In genomic region chr17:86170164-86170958, GRCm38 (mm10) we compare ENCODE assay signal across 7 mouse cellular contexts. TPM values are rescaled to one million over a fixed set of nuclear protein-coding genes. Genes with fewer than 3 reads are reported as not detected.
DNase-seq lines count a peak whose midpoint lies in the region; ATAC-seq and TF ChIP-seq lines count a peak whose summit lies in the region.

No protein-coding gene starts in this region.

- no peak for TF ChIP-seq POLR2A in lung, adult 2 months (IDR thresholded peaks at IDR 0.05; ENCODE audit: borderline replicate concordance, extremely low read depth, low read depth, low read length)
- TF ChIP-seq POLR2A in olfactory bulb, adult 2 months (IDR thresholded peaks at IDR 0.05; ENCODE audit: insufficient read depth, low read depth, low read length), result no peak

- DNase-seq in lung, adult 2 months, result no peak
- no peak for DNase-seq in lung, postnatal 10 days
- DNase-seq in forebrain, embryonic 14.5 days (ENCODE audit: low spot score), result no peak
- DNase-seq in limb, embryonic 10.5 days (ENCODE audit: low spot score), result no peak
- no peak for DNase-seq in left cerebral cortex, adult 18-20 months (ENCODE audit: low spot score in 2 of 2)
- no peak for DNase-seq in spleen, postnatal 36 days (ENCODE audit: low spot score in 2 of 2)

- peak overlapping the region; percentile 14 for H3K4me3 ChIP-seq in lung, adult 2 months (replicated peaks; ENCODE audit: extremely low read depth, low read depth, low read length)
- H3K4me3 ChIP-seq in forebrain, embryonic 14.5 days (ENCODE audit: low read depth, low read length), result peak overlapping the region; percentile 68
- 0 out of 2 replicates have a peak overlapping the region, but pooled peaks have one; percentile 84 for H3K4me3 ChIP-seq in limb, embryonic 10.5 days
- peak overlapping the region; percentile 36 for H3K4me3 ChIP-seq in olfactory bulb, adult 2 months (ENCODE audit: insufficient read depth, low read depth, low read length)

- no peaks in the 10 kb centered on the region for H3K9me3 ChIP-seq in forebrain, embryonic 14.5 days (replicated peaks; ENCODE audit: control insufficient read depth, low read length)
- H3K9me3 ChIP-seq in limb, embryonic 10.5 days (replicated peaks), result no peaks in the 10 kb centered on the region

- no peak overlapping the region for H3K27ac ChIP-seq in forebrain, embryonic 14.5 days (ENCODE audit: low read depth, low read length)
- H3K27ac ChIP-seq in limb, embryonic 10.5 days, result no peak overlapping the region
- H3K27ac ChIP-seq in olfactory bulb, adult 2 months (ENCODE audit: insufficient read depth, low read depth, low read length), result no peak overlapping the region

- WGBS in lung, adult 2 months, result 55% methylated on average over 9 of the region's 9 CpGs
- 63% methylated on average over 9 of the region's 9 CpGs for WGBS in forebrain, embryonic 14.5 days
- 70% methylated on average over 9 of the region's 9 CpGs for WGBS in limb, embryonic 10.5 days
- WGBS in olfactory bulb, adult 2 months, result 33% methylated on average over 9 of the region's 9 CpGs

- H3K4me2 ChIP-seq in forebrain, embryonic 14.5 days (ENCODE audit: low read length), result peak overlapping the region; percentile 82

- no peaks in the 10 kb centered on the region for H3K36me3 ChIP-seq in forebrain, embryonic 14.5 days (ENCODE audit: control insufficient read depth, insufficient read depth, low read length)
- H3K36me3 ChIP-seq in limb, embryonic 10.5 days, result peaks cover 15% of the 10 kb centered on the region

- ATAC-seq in forebrain, embryonic 14.5 days, result no peak

- no peaks in the 10 kb centered on the region for H3K27me3 ChIP-seq in forebrain, embryonic 14.5 days (replicated peaks; ENCODE audit: control insufficient read depth, insufficient read depth, low read length)
- H3K27me3 ChIP-seq in limb, embryonic 10.5 days (ENCODE audit: low read depth, poor library complexity, severe bottlenecking), result peaks cover 11% of the 10 kb centered on the region; the same call in 1 of the 2 replicates

- TF ChIP-seq CTCF in lung, adult 2 months (IDR thresholded peaks at IDR 0.05; ENCODE audit: insufficient read depth, low read length), result no peak
- no peak for TF ChIP-seq CTCF in olfactory bulb, adult 2 months (IDR thresholded peaks at IDR 0.05; ENCODE audit: insufficient read depth, low read depth, low read length)

- H3K4me1 ChIP-seq in lung, adult 2 months (ENCODE audit: control insufficient read depth, insufficient read depth, low read length), result no peaks in the 10 kb centered on the region; the same call in 1 of the 2 replicates
- peaks cover 9% of the 10 kb centered on the region for H3K4me1 ChIP-seq in forebrain, embryonic 14.5 days (ENCODE audit: control insufficient read depth, insufficient read depth, low read length)
- peaks cover 48% of the 10 kb centered on the region for H3K4me1 ChIP-seq in limb, embryonic 10.5 days
- peaks cover 28% of the 10 kb centered on the region for H3K4me1 ChIP-seq in olfactory bulb, adult 2 months (ENCODE audit: control insufficient read depth, insufficient read depth, low read length)

- H3K9ac ChIP-seq in forebrain, embryonic 14.5 days (ENCODE audit: low read length), result peak overlapping the region; percentile 84

RNA-seq across cellular contexts. Expression of gene Prkce, which starts 2.8 kb away (rescaled TPM):
- 9.8 and 13.5 TPM in 2 replicates for polyA plus RNA-seq in lung, adult 2 months (2012; rRNA removed)
- 16.9 and 26.1 TPM in 2 replicates for polyA plus RNA-seq in forebrain, embryonic 14.5 days (2014; fragmentation: Nextera tagmentation; extraction: Ambion mirVana)
- 4.3 and 4.9 TPM in 2 replicates for polyA plus RNA-seq in limb, embryonic 10.5 days (2016; fragmentation: Nextera tagmentation; extraction: Ambion mirVana)
- 221 TPM in 1 of 2 replicates, not detected in the other for polyA plus RNA-seq in olfactory bulb, adult 2 months (2012; ENCODE audit: insufficient read depth, insufficient read length, low replicate concordance, missing spikeins)
- 100 to 1,000 TPM; 270 to 276 TPM for total RNA-seq in left cerebral cortex, adult 18-20 months (2021)

RNA-seq across cellular contexts. Expression of gene Srbd1, which starts 25.4 kb away (rescaled TPM):
- polyA plus RNA-seq in lung, adult 2 months (2012; rRNA removed), result 1.7 and 2.9 TPM in 2 replicates
- 9.6 and 11.1 TPM in 2 replicates for polyA plus RNA-seq in forebrain, embryonic 14.5 days (2014; fragmentation: Nextera tagmentation; extraction: Ambion mirVana)
- polyA plus RNA-seq in limb, embryonic 10.5 days (2016; fragmentation: Nextera tagmentation; extraction: Ambion mirVana), result 22.5 and 24.5 TPM in 2 replicates
- not detected in 2 replicates for polyA plus RNA-seq in olfactory bulb, adult 2 months (2012; ENCODE audit: insufficient read depth, insufficient read length, low replicate concordance, missing spikeins)
- total RNA-seq in left cerebral cortex, adult 18-20 months (2021), result 10 to 100 TPM; 14.7 to 15.9 TPM

Comparison
In these comparisons a context has a peak if more than half of its experiments do, and no peak if none do; other contexts are left out.
1. H3K4me3 ChIP-seq: peak in every context shown above with its lines; median percentile 84 in limb, embryonic 10.5 days; 68 in forebrain, embryonic 14.5 days; 36 in olfactory bulb, adult 2 months; 14 in lung, adult 2 months.